Mouse (Mus musculus) bone marrow, adult 2 months (tissue): Measurements from ENCODE around the gene 9130230L23Rik.

Experiments
- CTCF ChIP-seq: fragments of 200-500 bp; IDR thresholded peaks from 2 replicates; pipeline ENCODE4 v1.5.1; 2011; ENCODE audit warnings: low read length, control low read depth; ENCODE audit not compliant: control insufficient read depth, insufficient read depth
- POLR2A ChIP-seq: fragments of 200-500 bp; IDR thresholded peaks from 2 replicates; pipeline ENCODE4 v1.6.1; 2011; ENCODE audit warnings: low read depth, mild to moderate bottlenecking, control low read depth, low read length, borderline replicate concordance; ENCODE audit not compliant: control insufficient read depth

DNA sequence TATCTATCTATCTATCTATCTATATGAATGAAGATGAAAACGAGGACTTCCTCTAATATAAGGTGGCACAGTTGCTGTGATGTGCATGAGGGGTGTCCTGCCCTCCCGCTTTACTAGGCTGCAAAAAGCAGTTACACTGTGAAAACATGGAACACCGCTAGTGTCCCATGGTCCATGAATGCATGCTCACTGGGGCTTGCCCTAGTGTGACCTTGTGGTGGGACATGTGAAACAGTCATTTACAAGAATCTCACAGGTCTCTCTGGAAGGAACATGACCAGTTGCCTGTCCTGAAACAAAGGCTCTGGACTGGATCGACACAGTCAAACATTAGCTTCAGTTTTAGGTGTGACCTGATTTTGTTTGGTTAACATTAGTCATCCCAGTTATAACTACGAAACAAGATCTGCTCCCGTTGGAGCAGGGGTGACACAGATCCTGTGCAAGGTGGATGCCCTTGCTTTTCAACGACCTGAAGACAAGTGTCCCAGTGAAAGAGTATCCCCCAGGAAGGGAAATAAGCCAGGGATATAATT lies 36.7 kb upstream of the 9130230L23Rik start:
- TF ChIP-seq POLR2A (no peak), CTCF (no peak)
